Mouse (Mus musculus) forebrain, embryonic 14.5 days (tissue): ENCODE data around the gene Ranbp17. TPM values are rescaled to one million over a fixed set of nuclear protein-coding genes. Genes with fewer than 3 reads are reported as not detected.

Experiments
- ATAC-seq: fragments of 200-750 bp; cut with Nextera tagmentation; 2 replicates; pipeline ENCODE4 v1.8.0; 2017; ENCODE audit warnings: mild to moderate bottlenecking, moderate library complexity
- DNase-seq: peaks from one replicate; pipeline ENCODE4 v3.0.0-alpha.2; 2015; ENCODE audit warnings: low spot score
- H3K27ac ChIP-seq: fragments of 300-500 bp; sonication (generic); 2 replicates; pipeline ENCODE4 v1.5.1; 2014; ENCODE audit warnings: low read depth, mild to moderate bottlenecking, control low read depth, low read length, moderate library complexity
- H3K27me3 ChIP-seq: fragments of 300-500 bp; sonication (generic); replicated peaks from 2 replicates; pipeline ENCODE4 v1.6.1; 2014; ENCODE audit warnings: low read length, control low read depth, mixed read lengths; ENCODE audit not compliant: control insufficient read depth, insufficient read depth
- H3K36me3 ChIP-seq: fragments of 300-500 bp; sonication (generic); 2 replicates; pipeline ENCODE4 v1.6.1; 2014; ENCODE audit warnings: low read length, control low read depth; ENCODE audit not compliant: control insufficient read depth, insufficient read depth
- H3K4me1 ChIP-seq: fragments of 300-500 bp; sonication (generic); 2 replicates; pipeline ENCODE4 v1.6.1; 2014; ENCODE audit warnings: antibody characterized with exemption, low read length, control low read depth; ENCODE audit not compliant: control insufficient read depth, insufficient read depth
- H3K4me2 ChIP-seq: fragments of 300-500 bp; sonication (generic); 2 replicates; pipeline ENCODE4 v1.6.1; 2014; ENCODE audit warnings: mild to moderate bottlenecking, control low read depth, low read length
- H3K4me3 ChIP-seq: fragments of 300-500 bp; sonication (generic); 2 replicates; pipeline ENCODE4 v1.5.1; 2014; ENCODE audit warnings: low read depth, low read length, control low read depth
- H3K9ac ChIP-seq: fragments of 300-500 bp; sonication (generic); 2 replicates; pipeline ENCODE4 v1.6.1; 2014; ENCODE audit warnings: mild to moderate bottlenecking, low read length, control low read depth, moderate library complexity
- H3K9me3 ChIP-seq: fragments of 300-500 bp; sonication (generic); replicated peaks from 2 replicates; pipeline ENCODE4 v1.6.1; 2016; ENCODE audit warnings: low read length, control low read depth, mixed read lengths; ENCODE audit not compliant: control insufficient read depth
- WGBS: fragments of 180-500 bp; shearing (Covaris S2); extraction: QIAGEN DNeasy Blood & Tissue Kit; methylation state at CpG from one replicate; pipeline ENCODE4 v1.1.7; 2014; 5-methylcytosine and 5-hydroxymethylcytosine counted together
- polyA plus RNA-seq: library from polyadenylated mRNA; unstranded; fragments of >200 nt; fragmentation: Nextera tagmentation; extraction: Ambion mirVana; gene quantifications from 2 replicates; pipeline ENCODE4 v1.2.1, GENCODE M21; 2014

Ranbp17 gene
- polyA plus RNA-seq, 1 experiment from 2014 or later, result 5.8 TPM

GRCm38 (mm10) chr11:33193695-33194094 is 319.9 kb downstream of the Ranbp17 start:
- Histone ChIP-seq H3K4me3 (no peak overlapping the region), H3K4me1 (no peaks in the 10 kb centered on the region), H3K27ac (no peak overlapping the region), H3K9ac (no peak overlapping the region), H3K9me3 (no peaks in the 10 kb centered on the region; the same call in 1 of the 2 replicates), H3K36me3 (no peaks in the 10 kb centered on the region), H3K27me3 (peaks cover 60% of the 10 kb centered on the region), H3K4me2 (no peak overlapping the region)
- under 1% methylated on average over 12 of the region's 12 CpGs for WGBS
- DNase-seq, result no peak
- ATAC-seq, result no peak

- Histone ChIP-seq H3K9ac (no peak overlapping the region), H3K4me1 (peaks cover 9% of the 10 kb centered on the region; the same call in 1 of the 2 replicates), H3K27ac (no peak overlapping the region), H3K4me2 (no peak overlapping the region), H3K27me3 (peaks cover 21% of the 10 kb centered on the region; the same call in 1 of the 2 replicates), H3K9me3 (no peaks in the 10 kb centered on the region), H3K36me3 (no peaks in the 10 kb centered on the region), H3K4me3 (no peak overlapping the region)
- no peak for DNase-seq
- WGBS, result 71% methylated on average over 3 of the region's 3 CpGs
- no peak for ATAC-seq
Observed at GRCm38 (mm10) chr11:33181804-33182203, 331.7 kb downstream of the Ranbp17 start.

GRCm38 (mm10) chr11:33180701-33181116 is 332.8 kb downstream of the Ranbp17 start:
- peaks cover 9% of the 10 kb centered on the region; the same call in 1 of the 2 replicates for H3K4me1 ChIP-seq
- H3K9me3 ChIP-seq, result no peaks in the 10 kb centered on the region
- 3% methylated on average over 17 of the region's 18 CpGs for WGBS
- H3K9ac ChIP-seq, result no peak overlapping the region
- peaks cover 21% of the 10 kb centered on the region for H3K27me3 ChIP-seq
- ATAC-seq, result peak; percentile 23; the same call in 1 of the 2 replicates
- no peak for DNase-seq
- H3K4me3 ChIP-seq, result no peak overlapping the region
- no peak overlapping the region for H3K27ac ChIP-seq
- H3K4me2 ChIP-seq, result peak overlapping the region; percentile 39
- no peaks in the 10 kb centered on the region for H3K36me3 ChIP-seq

GRCm38 (mm10) chr11:33179802-33180201 is 333.7 kb downstream of the Ranbp17 start:
- H3K9ac ChIP-seq, result no peak overlapping the region
- peaks cover 9% of the 10 kb centered on the region; the same call in 1 of the 2 replicates for H3K4me1 ChIP-seq
- no peak overlapping the region for H3K4me3 ChIP-seq
- H3K36me3 ChIP-seq, result no peaks in the 10 kb centered on the region
- 6% methylated on average over 1 of the region's 1 CpGs for WGBS
- DNase-seq (no peak), ATAC-seq (no peak)
- no peaks in the 10 kb centered on the region for H3K9me3 ChIP-seq
- H3K27me3 ChIP-seq, result peaks cover 21% of the 10 kb centered on the region
- no peak overlapping the region for H3K27ac ChIP-seq
- H3K4me2 ChIP-seq, result no peak overlapping the region

GRCm38 (mm10) chr11:33176525-33177245 is 336.9 kb downstream of the Ranbp17 start:
- H3K9me3 ChIP-seq, result no peaks in the 10 kb centered on the region
- WGBS, result 34% methylated on average over 20 of the region's 20 CpGs
- H3K4me1 ChIP-seq, result peaks cover 9% of the 10 kb centered on the region; the same call in 1 of the 2 replicates
- H3K9ac ChIP-seq, result no peak overlapping the region
- DNase-seq, result peak; percentile 83
- no peaks in the 10 kb centered on the region for H3K36me3 ChIP-seq
- no peak overlapping the region for H3K4me3 ChIP-seq
- H3K27me3 ChIP-seq, result peaks cover 21% of the 10 kb centered on the region
- H3K27ac ChIP-seq, result no peak overlapping the region
- no peak overlapping the region for H3K4me2 ChIP-seq
- ATAC-seq, result peak; percentile 79

- DNase-seq (no peak), ATAC-seq (no peak)
- no peak overlapping the region for H3K4me2 ChIP-seq
- no peak overlapping the region for H3K9ac ChIP-seq
- peaks cover 16% of the 10 kb centered on the region for H3K27me3 ChIP-seq
- 83% methylated on average over 2 of the region's 3 CpGs for WGBS
- no peak overlapping the region for H3K4me3 ChIP-seq
- H3K9me3 ChIP-seq, result no peaks in the 10 kb centered on the region
- peaks cover 5% of the 10 kb centered on the region; the same call in 1 of the 2 replicates for H3K4me1 ChIP-seq
- H3K36me3 ChIP-seq, result no peaks in the 10 kb centered on the region
- no peak overlapping the region for H3K27ac ChIP-seq
Observed at GRCm38 (mm10) chr11:33175768-33176167, 337.8 kb downstream of the Ranbp17 start.

GRCm38 (mm10) chr11:33170489-33170888 is 343.1 kb downstream of the Ranbp17 start:
- Histone ChIP-seq H3K36me3 (no peaks in the 10 kb centered on the region), H3K4me3 (no peak overlapping the region), H3K27me3 (no peaks in the 10 kb centered on the region), H3K27ac (no peak overlapping the region), H3K4me1 (no peaks in the 10 kb centered on the region), H3K9ac (no peak overlapping the region), H3K9me3 (no peaks in the 10 kb centered on the region), H3K4me2 (no peak overlapping the region)
- ATAC-seq (no peak), DNase-seq (peak; percentile 59)
- 12% methylated on average over 9 of the region's 9 CpGs for WGBS

- Histone ChIP-seq H3K4me2 (peak within 1 kb of the TSS; percentile 90), H3K9ac (peak within 1 kb of the TSS; percentile 94), H3K9me3 (no peaks in the 10 kb centered on the region), H3K36me3 (peaks cover 30% of the 10 kb centered on the region), H3K27ac (peak within 1 kb of the TSS; percentile 94), H3K27me3 (no peaks in the 10 kb centered on the region), H3K4me3 (peak within 1 kb of the TSS; percentile 93), H3K4me1 (peaks cover 7% of the 10 kb centered on the region; the same call in 1 of the 2 replicates)
- ATAC-seq (peak; percentile 97), DNase-seq (peak; percentile 100)
- 4% methylated on average over 47 of the region's 49 CpGs for WGBS
Observed at GRCm38 (mm10) chr11:33162998-33163506, 350.5 kb downstream of the Ranbp17 start, which contains the start of gene Npm1. Gene Npm1 (minus strand): TSS chr11:33163206.
